Mouse (Mus musculus) forebrain, embryonic 16.5 days (tissue): ENCODE measurements at regions not wholly inside any gene's neighbourhood (a gene's known extent, or its start where the extent isn't known, plus 50 kb on each side); places are given as distances from the start of the nearest gene placed in this dataset.
"Not testable (repeated sequence)": the region's sequence is repeated elsewhere in the genome, so short reads cannot be mapped to it uniquely, and the experiment has no call there.

Experiments
- ATAC-seq: fragments of 200-750 bp; cut with Nextera tagmentation; 2 replicates; pipeline ENCODE4 v1.8.0; 2017; ENCODE audit warnings: mild to moderate bottlenecking, moderate library complexity
- H3K27ac ChIP-seq: fragments of 300-500 bp; sonication (generic); 2 replicates; pipeline ENCODE4 v1.5.1; 2014; ENCODE audit warnings: low read length, control low read depth
- H3K27me3 ChIP-seq: fragments of 300-500 bp; sonication (generic); replicated peaks from 2 replicates; pipeline ENCODE4 v1.6.1; 2014; ENCODE audit warnings: low read length; ENCODE audit not compliant: control insufficient read depth, insufficient read depth
- H3K36me3 ChIP-seq: fragments of 300-500 bp; sonication (generic); 2 replicates; pipeline ENCODE4 v1.6.1; 2014; ENCODE audit not compliant: control insufficient read depth, insufficient read depth
- H3K4me1 ChIP-seq: fragments of 300-500 bp; sonication (generic); replicated peaks from 2 replicates; pipeline ENCODE4 v1.6.1; 2014; ENCODE audit warnings: low read length; ENCODE audit not compliant: control insufficient read depth, insufficient read depth
- H3K4me2 ChIP-seq: fragments of 300-500 bp; sonication (generic); 2 replicates; pipeline ENCODE4 v1.6.1; 2014; ENCODE audit warnings: mild to moderate bottlenecking, low read length, control low read depth
- H3K4me3 ChIP-seq: fragments of 300-500 bp; sonication (generic); replicated peaks from 2 replicates; pipeline ENCODE4 v1.5.1; 2014; ENCODE audit warnings: mild to moderate bottlenecking, low read length, control low read depth
- H3K9ac ChIP-seq: fragments of 300-500 bp; sonication (generic); replicated peaks from 2 replicates; pipeline ENCODE4 v1.6.1; 2014; ENCODE audit warnings: low read depth, low read length, control low read depth
- H3K9me3 ChIP-seq: fragments of 300-500 bp; sonication (generic); 2 replicates; pipeline ENCODE4 v1.6.1; 2016; ENCODE audit warnings: low read length; ENCODE audit not compliant: control insufficient read depth
- WGBS: fragments of 180-500 bp; shearing (Covaris S2); extraction: QIAGEN DNeasy Blood & Tissue Kit; methylation state at CpG from one replicate; pipeline ENCODE4 v1.1.7; 2014; 5-methylcytosine and 5-hydroxymethylcytosine counted together

GRCm38 (mm10) chr1:81739392-81739791, 493.5 kb upstream of the Gm9747 start:
- Histone ChIP-seq H3K9me3 (no peaks in the 10 kb centered on the region), H3K27ac (no peak overlapping the region), H3K4me3 (no peak overlapping the region), H3K9ac (no peak overlapping the region), H3K27me3 (no peaks in the 10 kb centered on the region), H3K36me3 (no peaks in the 10 kb centered on the region), H3K4me2 (no peak overlapping the region), H3K4me1 (peaks cover 6% of the 10 kb centered on the region)
- 17% methylated on average over 3 of the region's 3 CpGs for WGBS
- ATAC-seq, result no peak

- no peak overlapping the region for H3K4me3 ChIP-seq
- no peak for ATAC-seq
These were observed 492.9 kb upstream of the Gm9747 start for GRCm38 (mm10) chr1:81739981-81740380.

GRCm38 (mm10) chr1:81741882-81742281, 491.0 kb upstream of the Gm9747 start:
- not testable (repeated sequence) for H3K9me3 ChIP-seq, H3K4me3 ChIP-seq, H3K9ac ChIP-seq, ATAC-seq, H3K27ac ChIP-seq, H3K4me2 ChIP-seq, H3K27me3 ChIP-seq, H3K36me3 ChIP-seq
- H3K4me1 ChIP-seq, result peaks cover 12% of the 10 kb centered on the region
- WGBS, result 93% methylated on average over 8 of the region's 8 CpGs

More at GRCm38 (mm10) chr1:81739981-81740380, 492.9 kb upstream of the Gm9747 start:
- Histone ChIP-seq H3K9me3 (no peaks in the 10 kb centered on the region), H3K4me1 (peaks cover 11% of the 10 kb centered on the region), H3K4me2 (no peak overlapping the region), H3K27me3 (no peaks in the 10 kb centered on the region), H3K9ac (no peak overlapping the region), H3K27ac (no peak overlapping the region), H3K36me3 (no peaks in the 10 kb centered on the region)
- 90% methylated on average over 1 of the region's 1 CpGs for WGBS

DNA sequence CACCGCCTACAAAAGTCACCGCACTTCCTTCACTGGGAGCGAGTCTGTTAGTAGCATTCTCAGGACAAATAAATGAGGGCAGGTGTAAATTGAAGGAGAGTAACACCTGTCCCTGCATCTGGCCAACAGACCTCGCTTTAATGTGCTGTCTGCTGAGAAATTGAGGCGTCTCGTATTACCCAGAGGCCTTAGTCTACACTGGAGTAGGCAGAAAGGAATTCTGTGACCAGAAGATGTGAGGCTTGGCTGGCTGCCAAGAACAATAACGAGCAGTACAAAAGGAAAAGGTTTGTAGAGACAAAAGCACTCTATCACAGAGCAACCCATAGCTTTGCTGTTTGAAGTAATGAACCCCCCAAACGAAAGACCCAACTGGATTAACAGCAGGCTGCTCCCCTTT, 488.4 kb upstream of the Gm9747 start:
- H3K27ac ChIP-seq, result no peak overlapping the region
- no peaks in the 10 kb centered on the region for H3K36me3 ChIP-seq
- no peak overlapping the region for H3K4me2 ChIP-seq
- WGBS, result 14% methylated on average over 8 of the region's 8 CpGs
- H3K27me3 ChIP-seq, result no peaks in the 10 kb centered on the region
- H3K9ac ChIP-seq, result no peak overlapping the region
- no peak overlapping the region for H3K4me3 ChIP-seq
- no peaks in the 10 kb centered on the region for H3K9me3 ChIP-seq
- ATAC-seq, result peak; percentile 88
- H3K4me1 ChIP-seq, result peaks cover 9% of the 10 kb centered on the region

DNA sequence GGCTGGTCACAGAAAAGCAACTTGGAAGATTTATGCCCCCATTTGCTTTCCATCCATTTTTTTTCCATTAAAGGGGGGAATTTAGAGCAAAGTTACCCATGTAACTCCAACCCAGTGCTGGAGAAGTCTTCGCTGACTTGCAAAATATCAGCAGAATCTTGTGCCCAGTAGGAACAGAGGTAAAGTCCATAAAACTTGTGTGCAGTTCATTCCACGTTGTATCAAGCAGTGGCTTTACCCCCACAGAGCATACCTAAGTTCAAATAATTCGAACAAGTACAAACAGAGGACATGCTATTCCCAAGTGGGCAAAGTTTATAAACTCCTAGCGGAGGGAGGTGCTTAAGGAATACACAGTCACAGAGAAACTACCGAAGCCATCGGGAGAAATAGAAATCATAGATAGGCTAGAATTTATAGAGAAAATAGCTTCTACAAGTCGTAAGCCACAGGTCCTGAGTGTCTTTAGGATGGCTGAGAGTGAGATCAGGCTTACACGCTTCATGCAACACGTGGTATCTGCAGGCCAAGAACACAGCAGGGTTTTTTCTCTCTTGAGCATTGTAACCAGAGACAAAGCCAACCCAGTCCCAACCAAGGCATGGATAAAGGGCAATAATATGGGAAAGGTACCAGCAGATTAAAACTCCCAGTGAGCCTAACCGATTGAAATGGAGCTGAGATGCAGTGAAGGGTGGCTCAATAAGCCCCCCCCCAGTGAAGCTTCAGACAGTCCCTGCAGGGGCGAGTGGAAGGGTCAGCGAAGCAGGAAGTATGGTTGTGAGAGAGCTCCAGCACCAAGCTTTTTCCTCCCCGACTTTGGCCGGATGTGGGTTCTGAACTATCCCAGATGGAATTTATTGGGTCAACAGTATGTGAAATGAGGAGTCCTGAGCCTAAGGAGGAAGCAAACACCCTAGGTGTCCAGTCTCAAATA, 487.6 kb upstream of the Gm9747 start:
- Histone ChIP-seq H3K36me3 (no peaks in the 10 kb centered on the region), H3K27ac (no peak overlapping the region), H3K27me3 (no peaks in the 10 kb centered on the region), H3K4me3 (no peak overlapping the region), H3K9me3 (no peaks in the 10 kb centered on the region), H3K9ac (no peak overlapping the region), H3K4me1 (peaks cover 9% of the 10 kb centered on the region), H3K4me2 (no peak overlapping the region)
- ATAC-seq, result no peak
- WGBS, result 72% methylated on average over 14 of the region's 14 CpGs

GRCm38 (mm10) chr1:81746013-81746412, 486.9 kb upstream of the Gm9747 start:
- 85% methylated on average over 3 of the region's 3 CpGs for WGBS
- no peak for ATAC-seq
- peaks cover 9% of the 10 kb centered on the region for H3K4me1 ChIP-seq
- H3K27ac ChIP-seq, result no peak overlapping the region
- H3K27me3 ChIP-seq, result no peaks in the 10 kb centered on the region
- H3K4me2 ChIP-seq, result no peak overlapping the region
- H3K9ac ChIP-seq, result no peak overlapping the region
- H3K36me3 ChIP-seq, result no peaks in the 10 kb centered on the region
- no peak overlapping the region for H3K4me3 ChIP-seq
- no peaks in the 10 kb centered on the region for H3K9me3 ChIP-seq

DNA sequence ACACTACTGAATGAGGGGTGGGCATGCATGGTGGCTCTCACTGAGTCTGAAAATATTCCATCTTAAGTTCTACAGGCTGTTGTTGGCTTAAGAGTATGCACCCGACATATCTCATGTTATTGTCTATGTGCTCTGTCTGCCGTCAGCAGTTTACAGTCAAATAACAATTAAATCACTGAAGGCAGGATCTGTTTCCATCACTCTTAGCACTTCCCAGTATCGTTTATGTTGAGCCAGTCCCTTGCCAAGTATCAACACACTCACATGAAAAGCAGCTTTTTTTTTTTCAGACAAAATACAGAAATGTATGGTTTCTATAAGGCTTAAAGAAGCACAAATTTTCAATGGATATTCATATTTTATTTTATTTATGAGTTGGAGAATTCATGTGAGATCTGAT, 485.9 kb upstream of the Gm9747 start:
- ATAC-seq, result no peak
- H3K9me3 ChIP-seq, result no peaks in the 10 kb centered on the region
- H3K4me1 ChIP-seq, result peaks cover 9% of the 10 kb centered on the region
- no peaks in the 10 kb centered on the region for H3K36me3 ChIP-seq
- 68% methylated on average over 3 of the region's 3 CpGs for WGBS
- H3K4me2 ChIP-seq, result no peak overlapping the region
- H3K4me3 ChIP-seq, result no peak overlapping the region
- H3K27ac ChIP-seq, result no peak overlapping the region
- no peaks in the 10 kb centered on the region for H3K27me3 ChIP-seq
- no peak overlapping the region for H3K9ac ChIP-seq

DNA sequence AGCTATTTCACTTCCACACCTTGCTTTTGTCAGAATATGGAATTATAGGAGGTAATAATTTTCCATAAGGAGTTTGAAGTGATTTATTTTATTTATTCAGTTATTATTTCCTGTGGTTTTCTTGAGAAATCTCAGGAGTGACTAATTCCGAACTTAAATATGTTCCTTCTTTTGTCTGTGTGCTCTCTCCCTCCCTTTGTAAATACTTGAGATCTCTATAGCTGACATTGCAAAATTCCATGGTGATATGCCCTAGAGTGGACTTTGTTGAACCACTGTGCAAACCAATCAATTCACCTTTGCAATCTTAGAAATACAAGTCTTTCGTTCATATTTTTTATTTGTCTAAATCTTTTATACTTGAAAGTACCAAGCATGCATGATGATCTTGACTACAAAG, 478.8 kb upstream of the Gm9747 start:
- Histone ChIP-seq H3K36me3 (no peaks in the 10 kb centered on the region), H3K9ac (no peak overlapping the region), H3K4me3 (no peak overlapping the region), H3K4me1 (no peaks in the 10 kb centered on the region), H3K4me2 (no peak overlapping the region), H3K9me3 (no peaks in the 10 kb centered on the region), H3K27me3 (no peaks in the 10 kb centered on the region), H3K27ac (no peak overlapping the region)
- WGBS, result 93% methylated on average over 2 of the region's 2 CpGs
- ATAC-seq, result no peak

- no peak overlapping the region for H3K9ac ChIP-seq
- no peaks in the 10 kb centered on the region for H3K9me3 ChIP-seq
- no peak overlapping the region for H3K27ac ChIP-seq
- H3K36me3 ChIP-seq, result no peaks in the 10 kb centered on the region
- no peaks in the 10 kb centered on the region for H3K4me1 ChIP-seq
- no peaks in the 10 kb centered on the region for H3K27me3 ChIP-seq
- ATAC-seq, result no peak
- H3K4me3 ChIP-seq, result no peak overlapping the region
- no peak overlapping the region for H3K4me2 ChIP-seq
- 95% methylated on average over 3 of the region's 3 CpGs for WGBS
These were observed 477.6 kb upstream of the Gm9747 start for GRCm38 (mm10) chr1:81755281-81755680.
